In genomic region chr8:84687003-84687704, GRCm38 (mm10) we compare ENCODE assay signal across 8 mouse cellular contexts. TPM values are rescaled to one million over a fixed set of nuclear protein-coding genes. Genes with fewer than 3 reads are reported as not detected.
DNase-seq lines count a peak whose midpoint lies in the region; ATAC-seq and TF ChIP-seq lines count a peak whose summit lies in the region.

No protein-coding gene starts in this region.

- no peak for TF ChIP-seq EP300 in heart, postnatal 0 days (IDR thresholded peaks at IDR 0.05; ENCODE audit: low read depth)

- no peaks in the 10 kb centered on the region for H3K9me3 ChIP-seq in lung, embryonic 16.5 days (ENCODE audit: control insufficient read depth, low read length)
- no peaks in the 10 kb centered on the region for H3K9me3 ChIP-seq in heart, postnatal 0 days (replicated peaks; ENCODE audit: control insufficient read depth, low read length)
- no peaks in the 10 kb centered on the region for H3K9me3 ChIP-seq in limb, embryonic 15.5 days
- no peaks in the 10 kb centered on the region for H3K9me3 ChIP-seq in neural tube, embryonic 14.5 days (ENCODE audit: control insufficient read depth, low read length)

- no peaks in the 10 kb centered on the region; the same call in 1 of the 2 replicates for H3K36me3 ChIP-seq in lung, embryonic 16.5 days (ENCODE audit: control insufficient read depth, insufficient read depth, low read length)
- peaks cover 4% of the 10 kb centered on the region; the same call in 1 of the 2 replicates for H3K36me3 ChIP-seq in heart, postnatal 0 days (replicated peaks; ENCODE audit: control insufficient read depth, insufficient read depth, low read length)
- peaks cover 22% of the 10 kb centered on the region for H3K36me3 ChIP-seq in limb, embryonic 15.5 days
- no peaks in the 10 kb centered on the region for H3K36me3 ChIP-seq in neural tube, embryonic 14.5 days (ENCODE audit: control insufficient read depth, insufficient read depth, low read length)

- H3K4me2 ChIP-seq in lung, embryonic 16.5 days (ENCODE audit: low read depth, low read length) = peak overlapping the region; percentile 72
- H3K4me2 ChIP-seq in heart, postnatal 0 days (ENCODE audit: low read depth, low read length) = peak overlapping the region; percentile 89
- peak overlapping the region; percentile 77 for H3K4me2 ChIP-seq in limb, embryonic 15.5 days
- H3K4me2 ChIP-seq in neural tube, embryonic 14.5 days (ENCODE audit: low read depth, low read length) = peak overlapping the region; percentile 82

- DNase-seq in lung, postnatal 14 days = no peak
- DNase-seq in c-Kit-positive CD71-positive TER-119-negative erythroid progenitor cells, embryonic 14.5 days (ENCODE audit: low read depth) = peak; percentile 29
- peak; percentile 29 for DNase-seq in heart, postnatal 0 days (ENCODE audit: low spot score)
- no peak for DNase-seq in urinary bladder, postnatal 25 days (ENCODE audit: low spot score)
- DNase-seq in layer of hippocampus, adult 11-12 months (ENCODE audit: low spot score) = no peak

- H3K27me3 ChIP-seq in lung, embryonic 16.5 days (ENCODE audit: control insufficient read depth, insufficient read depth, low read depth, low read length) = no peaks in the 10 kb centered on the region
- H3K27me3 ChIP-seq in heart, postnatal 0 days (ENCODE audit: control insufficient read depth, insufficient read depth, low read length) = no peaks in the 10 kb centered on the region
- no peaks in the 10 kb centered on the region for H3K27me3 ChIP-seq in limb, embryonic 15.5 days
- H3K27me3 ChIP-seq in neural tube, embryonic 14.5 days (ENCODE audit: control insufficient read depth, insufficient read depth, low read length) = no peaks in the 10 kb centered on the region; the same call in 1 of the 2 replicates

- peak overlapping the region; percentile 99 for H3K9ac ChIP-seq in lung, embryonic 16.5 days (ENCODE audit: low read length)
- peak overlapping the region; percentile 98 for H3K9ac ChIP-seq in heart, postnatal 0 days (replicated peaks; ENCODE audit: low read depth, low read length)
- H3K9ac ChIP-seq in limb, embryonic 15.5 days = peak overlapping the region; percentile 99
- peak overlapping the region; percentile 100 for H3K9ac ChIP-seq in neural tube, embryonic 14.5 days (replicated peaks; ENCODE audit: low read depth, low read length)

- WGBS in lung, embryonic 16.5 days = under 1% methylated on average over 48 of the region's 62 CpGs
- under 1% methylated on average over 56 of the region's 62 CpGs for WGBS in heart, postnatal 0 days
- WGBS in limb, embryonic 15.5 days = 1% methylated on average over 51 of the region's 62 CpGs
- under 1% methylated on average over 55 of the region's 62 CpGs for WGBS in neural tube, embryonic 14.5 days

- peak overlapping the region; percentile 100 for H3K4me3 ChIP-seq in lung, embryonic 16.5 days (ENCODE audit: low read length)
- H3K4me3 ChIP-seq in heart, postnatal 0 days (ENCODE audit: low read depth, low read length) = peak overlapping the region; percentile 100
- peak overlapping the region; percentile 100 for H3K4me3 ChIP-seq in limb, embryonic 15.5 days
- H3K4me3 ChIP-seq in neural tube, embryonic 14.5 days (ENCODE audit: low read depth, low read length) = peak overlapping the region; percentile 99

- H3K4me1 ChIP-seq in lung, embryonic 16.5 days (replicated peaks; ENCODE audit: control insufficient read depth, insufficient read depth, low read length) = peaks cover 28% of the 10 kb centered on the region
- H3K4me1 ChIP-seq in heart, postnatal 0 days (ENCODE audit: control insufficient read depth, insufficient read depth) = peaks cover 30% of the 10 kb centered on the region
- H3K4me1 ChIP-seq in limb, embryonic 15.5 days = peaks cover 40% of the 10 kb centered on the region
- H3K4me1 ChIP-seq in neural tube, embryonic 14.5 days (ENCODE audit: control insufficient read depth, insufficient read depth, low read length) = peaks cover 38% of the 10 kb centered on the region

- peak; percentile 53 for ATAC-seq in lung, embryonic 16.5 days (ENCODE audit: low read depth)
- peak; percentile 31 for ATAC-seq in heart, postnatal 0 days (ENCODE audit: insufficient read depth, low read depth)
- peak; percentile 16 for ATAC-seq in limb, embryonic 15.5 days (ENCODE audit: insufficient number of reproducible peaks, low FRiP score, low TSS enrichment, low read depth)
- ATAC-seq in neural tube, embryonic 14.5 days (ENCODE audit: low read depth) = peak; percentile 26

- peak overlapping the region; percentile 93 for H3K27ac ChIP-seq in lung, embryonic 16.5 days (ENCODE audit: low read length)
- H3K27ac ChIP-seq in heart, postnatal 0 days (ENCODE audit: low read depth) = peak overlapping the region; percentile 86
- H3K27ac ChIP-seq in limb, embryonic 15.5 days = peak overlapping the region; percentile 95
- H3K27ac ChIP-seq in neural tube, embryonic 14.5 days (ENCODE audit: low read depth, low read length) = peak overlapping the region; percentile 84

- TF ChIP-seq CTCF in heart, postnatal 0 days (IDR thresholded peaks at IDR 0.05; ENCODE audit: low read depth) = no peak

RNA-seq across cellular contexts. Expression of gene Nacc1, which starts 0.5 kb away (rescaled TPM):
- polyA plus RNA-seq in lung, embryonic 16.5 days (2015; fragmentation: Nextera tagmentation; extraction: Ambion mirVana) = 16.9 and 19.5 TPM in 2 replicates
- total RNA-seq in heart, postnatal 0 days (2014; rRNA removed; ENCODE audit: low replicate concordance) = 68.0 and 83.6 TPM in 2 replicates
- 6.2 and 6.9 TPM in 2 replicates for polyA plus RNA-seq in heart, postnatal 0 days (2015; fragmentation: Nextera tagmentation; extraction: Ambion mirVana)
- 13.5 and 13.8 TPM in 2 replicates for polyA plus RNA-seq in limb, embryonic 15.5 days (2015; fragmentation: Nextera tagmentation; extraction: Ambion mirVana)
- polyA plus RNA-seq in neural tube, embryonic 14.5 days (2014; fragmentation: Nextera tagmentation; extraction: Ambion mirVana) = 15.3 and 16.6 TPM in 2 replicates

RNA-seq across cellular contexts. Expression of gene Trmt1, which starts 1.0 kb away (rescaled TPM):
- polyA plus RNA-seq in lung, embryonic 16.5 days (2015; fragmentation: Nextera tagmentation; extraction: Ambion mirVana) = 54.7 and 58.8 TPM in 2 replicates
- 98.3 and 116 TPM in 2 replicates for total RNA-seq in heart, postnatal 0 days (2014; rRNA removed; ENCODE audit: low replicate concordance)
- 28.4 and 29.5 TPM in 2 replicates for polyA plus RNA-seq in heart, postnatal 0 days (2015; fragmentation: Nextera tagmentation; extraction: Ambion mirVana)
- 63.3 and 64.5 TPM in 2 replicates for polyA plus RNA-seq in limb, embryonic 15.5 days (2015; fragmentation: Nextera tagmentation; extraction: Ambion mirVana)
- 59.8 and 70.2 TPM in 2 replicates for polyA plus RNA-seq in neural tube, embryonic 14.5 days (2014; fragmentation: Nextera tagmentation; extraction: Ambion mirVana)

RNA-seq across cellular contexts. Expression of gene Lyl1, which starts 14.1 kb away (rescaled TPM):
- polyA plus RNA-seq in lung, embryonic 16.5 days (2015; fragmentation: Nextera tagmentation; extraction: Ambion mirVana) = 11.4 and 12.5 TPM in 2 replicates
- total RNA-seq in heart, postnatal 0 days (2014; rRNA removed; ENCODE audit: low replicate concordance) = 4.4 and 4.8 TPM in 2 replicates
- polyA plus RNA-seq in heart, postnatal 0 days (2015; fragmentation: Nextera tagmentation; extraction: Ambion mirVana) = 8.7 and 9.8 TPM in 2 replicates
- 5.6 and 6.0 TPM in 2 replicates for polyA plus RNA-seq in limb, embryonic 15.5 days (2015; fragmentation: Nextera tagmentation; extraction: Ambion mirVana)
- polyA plus RNA-seq in neural tube, embryonic 14.5 days (2014; fragmentation: Nextera tagmentation; extraction: Ambion mirVana) = 1.3 and 3.6 TPM in 2 replicates

RNA-seq across cellular contexts. Expression of gene Ier2, which starts 24.5 kb away (rescaled TPM):
- polyA plus RNA-seq in lung, embryonic 16.5 days (2015; fragmentation: Nextera tagmentation; extraction: Ambion mirVana) = 83.2 and 87.4 TPM in 2 replicates
- 17.0 and 23.2 TPM in 2 replicates for total RNA-seq in heart, postnatal 0 days (2014; rRNA removed; ENCODE audit: low replicate concordance)
- polyA plus RNA-seq in heart, postnatal 0 days (2015; fragmentation: Nextera tagmentation; extraction: Ambion mirVana) = 33.3 and 38.3 TPM in 2 replicates
- polyA plus RNA-seq in limb, embryonic 15.5 days (2015; fragmentation: Nextera tagmentation; extraction: Ambion mirVana) = 80.6 and 81.7 TPM in 2 replicates
- polyA plus RNA-seq in neural tube, embryonic 14.5 days (2014; fragmentation: Nextera tagmentation; extraction: Ambion mirVana) = 14.4 and 20.9 TPM in 2 replicates

RNA-seq across cellular contexts. Expression of gene G430095P16Rik, which starts 35.7 kb away (rescaled TPM):
- 3.1 and 3.7 TPM in 2 replicates for polyA plus RNA-seq in lung, embryonic 16.5 days (2015; fragmentation: Nextera tagmentation; extraction: Ambion mirVana)
- total RNA-seq in heart, postnatal 0 days (2014; rRNA removed; ENCODE audit: low replicate concordance) = 1.0 TPM in 1 of 2 replicates, not detected in the other
- polyA plus RNA-seq in heart, postnatal 0 days (2015; fragmentation: Nextera tagmentation; extraction: Ambion mirVana) = 3.0 and 3.1 TPM in 2 replicates
- 3.8 and 5.5 TPM in 2 replicates for polyA plus RNA-seq in limb, embryonic 15.5 days (2015; fragmentation: Nextera tagmentation; extraction: Ambion mirVana)
- 0.76 and 1.8 TPM in 2 replicates for polyA plus RNA-seq in neural tube, embryonic 14.5 days (2014; fragmentation: Nextera tagmentation; extraction: Ambion mirVana)

Comparison
In these comparisons a context has a peak if more than half of its experiments do, and no peak if none do; other contexts are left out.
1. DNase-seq: peak in c-Kit-positive CD71-positive TER-119-negative erythroid progenitor cells, embryonic 14.5 days (single experiment) and heart, postnatal 0 days (single experiment); none in lung, postnatal 14 days (single experiment), urinary bladder, postnatal 25 days (single experiment) and layer of hippocampus, adult 11-12 months (single experiment).
2. Peak in every context shown above with its lines, with median percentiles within 50 percentile points of each other: ATAC-seq, H3K27ac ChIP-seq, H3K4me2 ChIP-seq, H3K4me3 ChIP-seq and H3K9ac ChIP-seq.